In the genomic region with DNA sequence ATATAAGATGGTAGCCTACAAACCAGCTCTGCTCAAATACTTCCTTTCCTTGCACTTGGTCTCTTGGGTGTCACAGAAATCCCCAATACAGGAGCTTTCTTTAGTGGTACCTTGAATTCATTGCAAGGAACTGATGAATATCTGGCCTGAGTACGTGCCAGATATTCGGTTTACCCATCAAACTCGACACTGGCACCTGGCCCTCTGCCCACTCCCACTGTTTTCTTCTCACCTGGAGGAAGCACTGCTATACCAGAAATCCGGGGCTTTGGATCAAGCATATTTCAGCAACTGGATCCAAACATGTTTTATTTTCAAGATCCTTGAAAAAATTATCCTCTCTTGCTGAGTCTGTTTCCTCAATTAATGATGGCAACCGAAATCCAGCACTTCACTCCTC, we compare ENCODE assay signal across 7 mouse cellular contexts.
"Had no signal": no experiment of that assay in that cellular context is flagged by ENCODE, and none has a peak within 500 bp of the region (broad histone marks: within the 10 kb centered on the region; RNA-seq: fewer than 3 reads in every experiment).

No protein-coding gene starts in this region.

- DNase-seq: lung, adult 2 months; lung, postnatal 14 days; lung, postnatal 36 days; right cerebral cortex, postnatal 14 days; thymus, adult 2 months; thymus, postnatal 25 days; thymus, postnatal 4 days had no signal
